Mouse (Mus musculus) limb, embryonic 15.5 days (tissue): ENCODE results near the gene Arhgap15. TPM values are rescaled to one million over a fixed set of nuclear protein-coding genes. Genes with fewer than 3 reads are reported as not detected.

Experiments
- ATAC-seq: fragments of 200-750 bp; cut with Nextera tagmentation; 2 replicates; pipeline ENCODE4 v1.8.0; 2017; ENCODE audit warnings: low read depth, moderate TSS enrichment; ENCODE audit not compliant: insufficient number of reproducible peaks, low FRiP score, low TSS enrichment
- H3K27ac ChIP-seq: fragments of 300-500 bp; sonication (generic); 2 replicates; pipeline ENCODE4 v1.5.1; 2015; ENCODE audit warnings: moderate library complexity, mild to moderate bottlenecking, inconsistent platforms
- H3K27me3 ChIP-seq: fragments of 300-500 bp; sonication (generic); 2 replicates; pipeline ENCODE4 v1.6.1; 2015; ENCODE audit warnings: inconsistent platforms
- H3K36me3 ChIP-seq: fragments of 300-500 bp; sonication (generic); 2 replicates; pipeline ENCODE4 v1.6.1; 2015; ENCODE audit warnings: inconsistent platforms
- H3K4me1 ChIP-seq: fragments of 300-500 bp; sonication (generic); 2 replicates; pipeline ENCODE4 v1.6.1; 2015; ENCODE audit warnings: inconsistent platforms
- H3K4me2 ChIP-seq: fragments of 300-500 bp; sonication (generic); 2 replicates; pipeline ENCODE4 v1.6.1; 2015; ENCODE audit warnings: mild to moderate bottlenecking, inconsistent platforms
- H3K4me3 ChIP-seq: fragments of 300-500 bp; sonication (generic); 2 replicates; pipeline ENCODE4 v1.5.1; 2015; ENCODE audit warnings: mild to moderate bottlenecking, inconsistent platforms
- H3K9ac ChIP-seq: fragments of 300-500 bp; sonication (generic); 2 replicates; pipeline ENCODE4 v1.6.1; 2015; ENCODE audit warnings: inconsistent platforms
- H3K9me3 ChIP-seq: fragments of 300-500 bp; sonication (generic); 2 replicates; pipeline ENCODE4 v1.6.1; 2016; ENCODE audit warnings: inconsistent platforms
- WGBS: fragments of 180-500 bp; shearing (Covaris S2); methylation state at CpG from one replicate; pipeline ENCODE4 v1.1.7; 2015; 5-methylcytosine and 5-hydroxymethylcytosine counted together
- polyA plus RNA-seq: library from polyadenylated mRNA; unstranded; fragments of >200 nt; fragmentation: Nextera tagmentation; extraction: Ambion mirVana; gene quantifications from 2 replicates; pipeline ENCODE4 v1.2.1, GENCODE M21; 2015

The Arhgap15 gene
- polyA plus RNA-seq, 1 experiment from 2014 or later = 2.7 TPM

- H3K4me2 ChIP-seq = peak overlapping the region; percentile 22; the same call in 1 of the 2 replicates
- ATAC-seq = no peak
- 42% methylated on average over 17 of the region's 17 CpGs for WGBS
- H3K9me3 ChIP-seq = no peaks in the 10 kb centered on the region
- H3K4me1 ChIP-seq = 0 out of 2 replicates have a peak, but pooled peaks cover 10% of the 10 kb centered on the region
- no peak overlapping the region for H3K4me3 ChIP-seq
- no peaks in the 10 kb centered on the region for H3K27me3 ChIP-seq
- H3K36me3 ChIP-seq = no peaks in the 10 kb centered on the region
- H3K9ac ChIP-seq = no peak overlapping the region
- H3K27ac ChIP-seq = no peak overlapping the region
Observed at GRCm38 (mm10) chr2:44304971-44305808, 556.6 kb downstream of the Arhgap15 start.

GRCm38 (mm10) chr2:44306137-44306536 is 557.5 kb downstream of the Arhgap15 start:
- no peaks in the 10 kb centered on the region for H3K36me3 ChIP-seq
- 42% methylated on average over 2 of the region's 2 CpGs for WGBS

GRCm38 (mm10) chr2:44309124-44309523 is 560.5 kb downstream of the Arhgap15 start:
- no peaks in the 10 kb centered on the region for H3K27me3 ChIP-seq

More at GRCm38 (mm10) chr2:44306137-44306536, 557.5 kb downstream of the Arhgap15 start:
- H3K27me3 ChIP-seq = no peaks in the 10 kb centered on the region
- no peak overlapping the region for H3K9ac ChIP-seq
- no peak for ATAC-seq
- no peak overlapping the region for H3K27ac ChIP-seq
- H3K4me2 ChIP-seq = no peak overlapping the region
- H3K4me1 ChIP-seq = 0 out of 2 replicates have a peak, but pooled peaks cover 11% of the 10 kb centered on the region
- no peak overlapping the region for H3K4me3 ChIP-seq
- H3K9me3 ChIP-seq = no peaks in the 10 kb centered on the region

GRCm38 (mm10) chr2:44309556-44309955 is 560.9 kb downstream of the Arhgap15 start:
- Histone ChIP-seq H3K4me1 (0 out of 2 replicates have a peak, but pooled peaks cover 14% of the 10 kb centered on the region), H3K4me3 (no peak overlapping the region), H3K36me3 (no peaks in the 10 kb centered on the region), H3K9ac (no peak overlapping the region), H3K4me2 (no peak overlapping the region), H3K27me3 (no peaks in the 10 kb centered on the region), H3K27ac (0 out of 2 replicates have a peak overlapping the region, but pooled peaks have one; percentile 27), H3K9me3 (no peaks in the 10 kb centered on the region)
- no peak for ATAC-seq
- WGBS = 27% methylated on average over 1 of the region's 1 CpGs

More at GRCm38 (mm10) chr2:44309124-44309523, 560.5 kb downstream of the Arhgap15 start:
- H3K4me3 ChIP-seq = no peak overlapping the region
- no peaks in the 10 kb centered on the region for H3K36me3 ChIP-seq
- no peak overlapping the region for H3K27ac ChIP-seq
- no peak for ATAC-seq
- H3K9ac ChIP-seq = no peak overlapping the region
- no peaks in the 10 kb centered on the region for H3K9me3 ChIP-seq
- 82% methylated on average over 3 of the region's 3 CpGs for WGBS
- 0 out of 2 replicates have a peak, but pooled peaks cover 14% of the 10 kb centered on the region for H3K4me1 ChIP-seq
- H3K4me2 ChIP-seq = no peak overlapping the region

- Histone ChIP-seq H3K9ac (no peak overlapping the region), H3K4me3 (no peak overlapping the region), H3K4me2 (no peak overlapping the region), H3K27ac (0 out of 2 replicates have a peak overlapping the region, but pooled peaks have one; percentile 27), H3K27me3 (no peaks in the 10 kb centered on the region), H3K36me3 (no peaks in the 10 kb centered on the region), H3K4me1 (0 out of 2 replicates have a peak, but pooled peaks cover 11% of the 10 kb centered on the region), H3K9me3 (no peaks in the 10 kb centered on the region)
- ATAC-seq = no peak
- 74% methylated on average over 11 of the region's 11 CpGs for WGBS
Observed at GRCm38 (mm10) chr2:44310095-44310748, 561.6 kb downstream of the Arhgap15 start.

GRCm38 (mm10) chr2:44311216-44311615 is 562.6 kb downstream of the Arhgap15 start:
- no peak for ATAC-seq

GRCm38 (mm10) chr2:44313573-44313972 is 564.9 kb downstream of the Arhgap15 start:
- Histone ChIP-seq H3K27ac (no peak overlapping the region), H3K9me3 (no peaks in the 10 kb centered on the region), H3K9ac (no peak overlapping the region), H3K4me1 (0 out of 2 replicates have a peak, but pooled peaks cover 10% of the 10 kb centered on the region), H3K4me2 (no peak overlapping the region), H3K36me3 (no peaks in the 10 kb centered on the region), H3K4me3 (no peak overlapping the region), H3K27me3 (no peaks in the 10 kb centered on the region)
- WGBS = 67% methylated on average over 3 of the region's 3 CpGs
- ATAC-seq = no peak

More at GRCm38 (mm10) chr2:44311216-44311615, 562.6 kb downstream of the Arhgap15 start:
- no peaks in the 10 kb centered on the region for H3K9me3 ChIP-seq
- H3K4me1 ChIP-seq = 0 out of 2 replicates have a peak, but pooled peaks cover 10% of the 10 kb centered on the region
- no peak overlapping the region for H3K9ac ChIP-seq
- H3K27me3 ChIP-seq = no peaks in the 10 kb centered on the region
- H3K4me2 ChIP-seq = peak overlapping the region; percentile 23; the same call in 1 of the 2 replicates
- H3K36me3 ChIP-seq = no peaks in the 10 kb centered on the region
- no peak overlapping the region for H3K27ac ChIP-seq
- WGBS = 20% methylated on average over 10 of the region's 10 CpGs
- H3K4me3 ChIP-seq = 0 out of 2 replicates have a peak overlapping the region, but pooled peaks have one; percentile 0

- 78% methylated on average over 6 of the region's 6 CpGs for WGBS
- Histone ChIP-seq H3K27me3 (no peaks in the 10 kb centered on the region), H3K4me2 (no peak overlapping the region), H3K27ac (no peak overlapping the region), H3K9me3 (no peaks in the 10 kb centered on the region), H3K4me3 (no peak overlapping the region), H3K4me1 (no peaks in the 10 kb centered on the region), H3K9ac (no peak overlapping the region), H3K36me3 (no peaks in the 10 kb centered on the region)
- no peak for ATAC-seq
Observed at GRCm38 (mm10) chr2:44318436-44318835, 569.8 kb downstream of the Arhgap15 start.

GRCm38 (mm10) chr2:44319479-44319878 is 570.9 kb downstream of the Arhgap15 start:
- no peaks in the 10 kb centered on the region for H3K9me3 ChIP-seq

GRCm38 (mm10) chr2:44323813-44324212 is 575.2 kb downstream of the Arhgap15 start:
- Histone ChIP-seq H3K9ac (no peak overlapping the region), H3K4me2 (no peak overlapping the region), H3K9me3 (no peaks in the 10 kb centered on the region), H3K27me3 (no peaks in the 10 kb centered on the region), H3K4me3 (no peak overlapping the region), H3K36me3 (no peaks in the 10 kb centered on the region), H3K4me1 (no peaks in the 10 kb centered on the region), H3K27ac (no peak overlapping the region)
- ATAC-seq = no peak
- WGBS = 91% methylated on average over 4 of the region's 4 CpGs

More at GRCm38 (mm10) chr2:44319479-44319878, 570.9 kb downstream of the Arhgap15 start:
- no peak overlapping the region for H3K4me3 ChIP-seq
- H3K4me2 ChIP-seq = no peak overlapping the region
- no peak for ATAC-seq
- no peaks in the 10 kb centered on the region for H3K4me1 ChIP-seq
- no peak overlapping the region for H3K9ac ChIP-seq
- no peaks in the 10 kb centered on the region for H3K27me3 ChIP-seq
- 86% methylated on average over 4 of the region's 4 CpGs for whole genome bisulfite sequencing
- H3K27ac ChIP-seq = no peak overlapping the region
- H3K36me3 ChIP-seq = no peaks in the 10 kb centered on the region

GRCm38 (mm10) chr2:44333295-44333694 is 584.7 kb downstream of the Arhgap15 start:
- no peak overlapping the region for H3K4me3 ChIP-seq
- 0 out of 2 replicates have a peak, but pooled peaks cover 2% of the 10 kb centered on the region for H3K4me1 ChIP-seq
- WGBS = 80% methylated on average over 4 of the region's 4 CpGs
- H3K27me3 ChIP-seq = no peaks in the 10 kb centered on the region
- ATAC-seq = no peak
- no peak overlapping the region for H3K4me2 ChIP-seq
- no peak overlapping the region for H3K9ac ChIP-seq
- no peak overlapping the region for H3K27ac ChIP-seq
- no peaks in the 10 kb centered on the region for H3K9me3 ChIP-seq
- H3K36me3 ChIP-seq = no peaks in the 10 kb centered on the region
